Mouse (Mus musculus) embryo, embryonic 9.5 days (tissue): ENCODE data around the gene Gm13283.
"Not testable (repeated sequence)": the region's sequence is repeated elsewhere in the genome, so short reads cannot be mapped to it uniquely, and the experiment has no call there.

Experiments
- DNase-seq: peaks from one replicate; pipeline ENCODE4 v3.0.0-alpha.2; 2017; ENCODE audit errors: extremely low spot score

The Gm13283 gene

GRCm38 (mm10) chr4:88759610-88760268 lies at the start of gene Gm13283:
Gene Gm13283 (plus strand): TSS chr4:88760119.
- DNase-seq = not testable (repeated sequence)

GRCm38 (mm10) chr4:88714281-88714680 lies 45.6 kb upstream of the Gm13283 start:
- no peak for DNase-seq

GRCm38 (mm10) chr4:88715059-88715458 lies 44.9 kb upstream of the Gm13283 start:
- DNase-seq = no peak

- DNase-seq = no peak
Measured at GRCm38 (mm10) chr4:88718715-88719114, 41.2 kb upstream of the Gm13283 start.

DNA sequence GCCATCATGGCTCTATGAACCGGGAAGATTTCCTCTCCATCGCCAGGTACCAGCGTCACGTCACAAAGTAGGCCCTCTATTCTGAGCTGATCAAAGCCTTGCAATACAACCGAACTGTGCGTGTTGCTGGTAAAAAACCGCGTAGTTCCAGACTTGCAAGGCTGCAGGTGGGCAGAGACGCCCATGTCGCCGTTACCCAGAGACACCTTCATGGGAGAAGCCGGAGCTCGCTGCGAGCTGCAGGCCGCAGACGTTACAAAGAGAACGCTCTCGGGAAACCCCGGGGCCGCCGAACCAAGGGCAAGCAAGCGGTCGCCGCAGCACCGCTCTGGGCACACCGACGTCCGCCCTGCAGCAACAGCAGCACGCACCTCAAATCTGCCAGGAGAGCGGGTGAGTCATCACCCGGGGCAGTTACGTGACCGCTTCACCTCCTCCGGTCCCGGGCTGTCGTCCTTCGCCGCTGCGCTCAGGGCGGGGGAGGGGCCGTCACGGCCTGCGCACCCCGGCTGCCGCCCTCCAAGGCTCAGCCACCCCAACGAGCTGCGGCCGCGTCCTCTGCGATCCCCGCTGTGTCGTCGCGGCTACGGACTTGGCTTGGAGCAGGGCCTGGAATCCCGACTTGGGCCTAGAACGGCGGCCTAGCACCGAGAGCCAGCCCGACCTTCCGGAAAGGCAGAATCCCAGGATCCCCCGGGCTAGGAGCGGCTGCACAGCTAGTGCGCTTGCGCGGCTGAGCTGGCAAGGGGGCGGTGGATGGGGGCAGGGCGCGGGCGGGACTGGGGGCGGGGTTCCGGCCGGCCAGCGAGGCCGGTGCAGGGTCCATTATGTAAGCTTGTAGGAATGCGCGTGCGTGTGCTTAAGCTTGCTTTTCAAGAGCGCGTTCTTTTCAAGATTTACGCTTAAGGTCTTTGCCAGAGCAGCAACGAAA lies 37.9 kb upstream of the Gm13283 start, which contains the start of the genes Gm26566 and Klhl9:
TSS of gene Gm26566 (plus strand) at position 15 of the 931 bp plus-strand sequence.
TSS of gene Klhl9 (minus strand) at position 675 of the 931 bp plus-strand sequence.
- DNase-seq = peak; percentile 96

- no peak for DNase-seq
Measured at GRCm38 (mm10) chr4:88723497-88724090, 36.3 kb upstream of the Gm13283 start.

- DNase-seq = no peak
Measured at GRCm38 (mm10) chr4:88726727-88727126, 33.2 kb upstream of the Gm13283 start.

DNA sequence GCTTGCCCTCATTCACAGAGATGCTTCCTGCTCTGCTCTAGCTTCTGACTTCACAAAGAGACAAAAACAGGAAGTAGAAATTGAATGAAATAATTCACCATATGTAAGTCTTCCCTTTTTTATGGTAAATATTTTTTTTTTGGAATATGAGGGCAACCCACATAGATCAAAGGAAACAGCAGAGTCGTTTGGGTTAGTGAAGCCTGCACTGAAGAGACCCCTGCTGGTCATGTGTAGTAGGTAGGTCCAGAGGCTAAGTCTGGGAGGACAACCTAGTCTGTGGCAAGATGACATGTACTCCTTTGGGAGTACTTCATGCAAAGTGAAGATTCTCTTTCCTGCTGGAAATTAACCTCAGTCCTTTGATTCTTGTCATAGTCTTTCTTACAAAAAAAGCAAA lies 32.6 kb upstream of the Gm13283 start:
- DNase-seq = peak; percentile 27

- DNase-seq = peak; percentile 80
Measured at GRCm38 (mm10) chr4:88738480-88738879, 21.4 kb upstream of the Gm13283 start.

GRCm38 (mm10) chr4:88739036-88739435 lies 20.9 kb upstream of the Gm13283 start:
- DNase-seq = no peak

DNA sequence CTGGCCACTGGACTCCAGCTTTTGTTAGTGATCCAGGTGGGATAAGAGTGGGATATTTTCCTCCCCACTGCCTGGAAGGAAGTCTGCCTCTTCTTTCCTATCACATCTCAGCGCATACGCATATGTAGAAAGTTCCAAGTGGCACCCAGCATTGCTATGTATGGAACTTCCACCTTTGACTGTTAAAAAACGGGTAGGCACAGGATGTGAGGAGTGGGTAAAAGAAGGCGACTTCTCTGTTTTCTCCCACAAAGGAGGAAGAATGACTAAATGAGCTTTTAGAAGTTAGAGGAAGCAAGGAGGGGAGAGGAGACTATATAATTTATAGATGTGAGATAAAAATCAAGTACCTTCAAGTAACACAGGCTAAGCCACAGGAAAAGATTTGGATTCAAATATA lies 18.5 kb upstream of the Gm13283 start:
- no peak for DNase-seq

DNA sequence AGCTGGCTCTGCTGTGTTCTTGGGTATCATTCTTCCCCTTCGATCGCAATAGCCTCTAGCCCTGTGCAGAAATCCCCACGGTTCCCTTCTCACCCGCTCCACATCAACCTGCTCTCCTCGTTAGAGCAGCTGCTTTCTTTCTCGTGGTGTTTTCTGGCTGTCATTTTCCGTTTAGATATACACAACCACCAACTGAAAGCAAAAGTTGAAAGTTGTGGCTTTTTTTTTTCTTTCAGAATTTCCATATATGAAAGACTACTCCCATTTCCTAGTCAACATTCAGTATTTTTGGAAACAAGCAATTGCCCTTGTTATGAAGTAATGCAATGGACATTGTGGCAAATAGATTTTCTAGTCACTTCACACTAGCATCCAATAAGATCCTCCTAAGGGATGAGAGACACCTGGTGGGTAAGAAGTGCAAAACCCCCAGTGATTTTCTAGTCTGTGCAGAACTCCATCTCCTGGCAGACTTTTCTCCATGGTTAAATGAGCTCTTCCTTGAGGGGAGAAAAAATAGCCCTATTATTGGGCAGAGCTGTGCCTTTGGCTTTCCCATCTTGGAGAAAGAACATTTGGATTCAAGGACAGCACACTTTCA lies 17.0 kb upstream of the Gm13283 start:
- DNase-seq = no peak

DNA sequence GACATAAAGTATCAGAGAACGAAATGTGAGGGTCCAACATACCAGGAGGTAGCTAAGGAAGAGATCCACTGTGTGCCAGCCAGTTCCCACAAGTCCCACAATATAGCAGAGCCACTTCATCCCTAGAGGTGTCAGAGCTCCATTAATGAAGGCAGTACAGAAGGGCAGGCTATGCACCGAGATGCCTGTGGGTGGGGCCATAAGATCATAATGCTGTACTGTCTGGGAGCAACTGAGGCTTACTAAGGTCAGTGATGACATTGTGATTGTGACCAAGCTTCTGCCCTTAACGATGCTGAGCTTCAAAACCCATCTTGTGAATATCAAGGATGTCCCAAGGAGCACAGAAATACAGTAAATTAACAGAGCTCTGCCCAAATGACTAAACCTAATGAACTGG lies 15.7 kb upstream of the Gm13283 start:
- DNase-seq = no peak

GRCm38 (mm10) chr4:88749926-88750325 lies 10.0 kb upstream of the Gm13283 start:
- no peak for DNase-seq

GRCm38 (mm10) chr4:88754818-88755340 lies 5.0 kb upstream of the Gm13283 start, which contains the start of gene Gm13271:
Gene Gm13271 (plus strand): TSS chr4:88754868.
- DNase-seq = not testable (repeated sequence)

GRCm38 (mm10) chr4:88756581-88757513 lies 3.1 kb upstream of the Gm13283 start:
- peak; percentile 52 for DNase-seq

DNA sequence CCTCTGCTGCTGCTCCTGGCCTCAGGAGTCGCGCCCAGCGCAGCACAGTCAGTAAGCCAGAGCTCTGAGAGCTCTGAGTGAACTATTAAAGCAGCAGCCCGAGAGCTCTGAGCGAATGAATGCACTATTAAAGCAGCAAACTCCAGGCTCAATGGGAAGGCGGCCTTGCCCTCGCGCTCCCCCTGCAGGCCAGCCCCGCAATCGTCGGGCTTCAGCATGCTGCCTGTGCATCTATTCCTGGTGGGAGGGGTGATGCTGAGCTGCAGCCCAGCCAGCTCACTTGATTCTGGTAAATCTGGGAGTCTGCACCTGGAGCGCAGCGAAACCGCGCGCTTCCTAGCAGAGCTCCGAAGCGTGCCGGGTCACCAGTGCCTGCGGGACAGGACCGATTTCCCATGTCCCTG lies 2.3 kb upstream of the Gm13283 start:
- DNase-seq = peak; percentile 80

GRCm38 (mm10) chr4:88758751-88759150 lies 1.2 kb upstream of the Gm13283 start:
- DNase-seq = not testable (repeated sequence)

DNA sequence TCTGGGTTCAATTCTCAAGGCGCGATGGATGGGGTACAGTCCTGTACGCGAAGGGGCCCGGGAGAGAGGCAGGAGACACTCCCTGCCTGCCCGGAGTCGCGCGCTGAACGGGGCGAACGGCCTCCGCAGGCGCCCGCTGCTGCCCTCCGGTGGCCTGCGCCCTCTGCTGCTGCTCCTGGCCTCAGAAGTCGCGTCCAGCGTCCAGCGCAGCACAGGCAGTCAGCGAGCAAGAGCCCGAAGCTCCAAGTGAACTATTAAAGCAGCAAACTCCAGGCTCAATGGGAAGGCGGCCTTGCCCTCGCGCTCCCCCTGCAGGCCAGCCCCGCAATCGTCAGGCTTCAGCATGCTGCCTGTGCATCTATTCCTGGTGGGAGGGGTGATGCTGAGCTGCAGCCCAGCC lies 512 bp downstream of the Gm13283 start:
- peak; percentile 56 for DNase-seq

GRCm38 (mm10) chr4:88761776-88762175 lies 1.9 kb downstream of the Gm13283 start:
- not testable (repeated sequence) for DNase-seq
